Mouse (Mus musculus) ES-E14 (cell line): ENCODE results near the gene Foxp1.

Experiments
- HCFC1 ChIP-seq: IDR thresholded peaks from 2 replicates; pipeline ENCODE4 v1.6.1; 2012; ENCODE audit warnings: low read length, inconsistent platforms, borderline replicate concordance; ENCODE audit not compliant: insufficient read depth
- ZNF384 ChIP-seq: IDR thresholded peaks from 2 replicates; pipeline ENCODE4 v1.6.1; 2012; ENCODE audit warnings: low read depth, low read length, inconsistent platforms

- TF ChIP-seq ZNF384 (no peak), HCFC1 (no peak)
Observed at GRCm38 (mm10) chr6:99100331-99100730, 422.2 kb downstream of the Foxp1 start.
